Mouse (Mus musculus): ENCODE data around the gene Hist1h2aa. TPM values are rescaled to one million over a fixed set of nuclear protein-coding genes. Genes with fewer than 3 reads are reported as not detected.

Gene Hist1h2aa
- polyA plus RNA-seq (2014; fragmentation: Illumina TruSeq; extraction: RNeasy Lipid Tissue Mini Kit (QIAGEN cat#74804); ENCODE audit: low read depth, low replicate concordance) = not detected

GRCm38 (mm10) chr13:23934211-23934520 lies at the start of gene Hist1h2aa:
Gene Hist1h2aa (plus strand): TSS chr13:23934462.

GRCm38 (mm10) chr13:23914376-23915167 lies 19.7 kb upstream of the Hist1h2aa start, which contains the start of gene Slc17a4:
Gene Slc17a4 (minus strand): TSS chr13:23915009.

GRCm38 (mm10) chr13:23933421-23934210 lies 646 bp upstream of the Hist1h2aa start, which contains the start of gene Hist1h2ba:
Gene Hist1h2ba (minus strand): TSS chr13:23934156.

Other genes with a start within 250 kb of the Hist1h2aa start
- not detected for gene Hist1h1t, start 238.6 kb upstream of the Hist1h2aa start, polyA plus RNA-seq (2014; fragmentation: Illumina TruSeq; extraction: RNeasy Lipid Tissue Mini Kit (QIAGEN cat#74804); ENCODE audit: low read depth, low replicate concordance)
- 2.2 TPM for gene Hist1h4c, start 236.0 kb upstream of the Hist1h2aa start, polyA plus RNA-seq (2014; fragmentation: Illumina TruSeq; extraction: RNeasy Lipid Tissue Mini Kit (QIAGEN cat#74804); ENCODE audit: low read depth, low replicate concordance)
- 13.2 TPM for gene Hfe, start 223.6 kb upstream of the Hist1h2aa start, polyA plus RNA-seq (2014; fragmentation: Illumina TruSeq; extraction: RNeasy Lipid Tissue Mini Kit (QIAGEN cat#74804); ENCODE audit: low read depth, low replicate concordance)
- gene Hist1h1c, start 195.7 kb upstream of the Hist1h2aa start, polyA plus RNA-seq (2014; fragmentation: Illumina TruSeq; extraction: RNeasy Lipid Tissue Mini Kit (QIAGEN cat#74804); ENCODE audit: low read depth, low replicate concordance) = 96.7 TPM
- not detected for gene Hist1h3c, start 188.9 kb upstream of the Hist1h2aa start, polyA plus RNA-seq (2014; fragmentation: Illumina TruSeq; extraction: RNeasy Lipid Tissue Mini Kit (QIAGEN cat#74804); ENCODE audit: low read depth, low replicate concordance)
- not detected for gene Hist1h2bb, start 187.7 kb upstream of the Hist1h2aa start, polyA plus RNA-seq (2014; fragmentation: Illumina TruSeq; extraction: RNeasy Lipid Tissue Mini Kit (QIAGEN cat#74804); ENCODE audit: low read depth, low replicate concordance)
- not detected for gene Hist1h2ab, start 183.3 kb upstream of the Hist1h2aa start, polyA plus RNA-seq (2014; fragmentation: Illumina TruSeq; extraction: RNeasy Lipid Tissue Mini Kit (QIAGEN cat#74804); ENCODE audit: low read depth, low replicate concordance)
- not detected for gene Hist1h3b, start 182.2 kb upstream of the Hist1h2aa start, polyA plus RNA-seq (2014; fragmentation: Illumina TruSeq; extraction: RNeasy Lipid Tissue Mini Kit (QIAGEN cat#74804); ENCODE audit: low read depth, low replicate concordance)
- not detected for gene Hist1h4b, start 177.4 kb upstream of the Hist1h2aa start, polyA plus RNA-seq (2014; fragmentation: Illumina TruSeq; extraction: RNeasy Lipid Tissue Mini Kit (QIAGEN cat#74804); ENCODE audit: low read depth, low replicate concordance)
- not detected for gene Hist1h4a, start 173.2 kb upstream of the Hist1h2aa start, polyA plus RNA-seq (2014; fragmentation: Illumina TruSeq; extraction: RNeasy Lipid Tissue Mini Kit (QIAGEN cat#74804); ENCODE audit: low read depth, low replicate concordance)
- gene Hist1h3a, start 172.1 kb upstream of the Hist1h2aa start, polyA plus RNA-seq (2014; fragmentation: Illumina TruSeq; extraction: RNeasy Lipid Tissue Mini Kit (QIAGEN cat#74804); ENCODE audit: low read depth, low replicate concordance) = not detected
- not detected for gene Hist1h1a, start 170.8 kb upstream of the Hist1h2aa start, polyA plus RNA-seq (2014; fragmentation: Illumina TruSeq; extraction: RNeasy Lipid Tissue Mini Kit (QIAGEN cat#74804); ENCODE audit: low read depth, low replicate concordance)
- gene Trim38, start 164.5 kb upstream of the Hist1h2aa start, polyA plus RNA-seq (2014; fragmentation: Illumina TruSeq; extraction: RNeasy Lipid Tissue Mini Kit (QIAGEN cat#74804); ENCODE audit: low read depth, low replicate concordance) = 1.1 TPM
- 0.76 TPM for gene Slc17a2, start 127.5 kb upstream of the Hist1h2aa start, polyA plus RNA-seq (2014; fragmentation: Illumina TruSeq; extraction: RNeasy Lipid Tissue Mini Kit (QIAGEN cat#74804); ENCODE audit: low read depth, low replicate concordance)
- gene Slc17a3, start 95.0 kb upstream of the Hist1h2aa start, polyA plus RNA-seq (2014; fragmentation: Illumina TruSeq; extraction: RNeasy Lipid Tissue Mini Kit (QIAGEN cat#74804); ENCODE audit: low read depth, low replicate concordance) = 0.25 TPM
- not detected for gene Slc17a1, start 66.7 kb upstream of the Hist1h2aa start, polyA plus RNA-seq (2014; fragmentation: Illumina TruSeq; extraction: RNeasy Lipid Tissue Mini Kit (QIAGEN cat#74804); ENCODE audit: low read depth, low replicate concordance)
- 85.4 TPM for gene Slc17a4, start 19.5 kb upstream of the Hist1h2aa start, polyA plus RNA-seq (2014; fragmentation: Illumina TruSeq; extraction: RNeasy Lipid Tissue Mini Kit (QIAGEN cat#74804); ENCODE audit: low read depth, low replicate concordance)
- not detected for gene Hist1h2ba, start 306 bp upstream of the Hist1h2aa start, polyA plus RNA-seq (2014; fragmentation: Illumina TruSeq; extraction: RNeasy Lipid Tissue Mini Kit (QIAGEN cat#74804); ENCODE audit: low read depth, low replicate concordance)
- 8.8 TPM for gene Scgn, start 56.8 kb downstream of the Hist1h2aa start, polyA plus RNA-seq (2014; fragmentation: Illumina TruSeq; extraction: RNeasy Lipid Tissue Mini Kit (QIAGEN cat#74804); ENCODE audit: low read depth, low replicate concordance)